Mouse (Mus musculus) brain, embryonic 14.5 days (tissue): ENCODE measurements around the gene Atp11b. TPM values are rescaled to one million over a fixed set of nuclear protein-coding genes. Genes with fewer than 3 reads are reported as not detected.

Experiments used
- DNase-seq: peaks from one replicate; pipeline ENCODE4 v3.0.0-alpha.2; 2011; ENCODE audit warnings: low read depth
- CTCF ChIP-seq: fragments of 200-500 bp; IDR thresholded peaks from 2 replicates; pipeline ENCODE4 v1.5.1; 2012; ENCODE audit warnings: inconsistent platforms, mild to moderate bottlenecking, moderate library complexity, borderline replicate concordance; ENCODE audit not compliant: insufficient read depth, insufficient read length; ENCODE audit errors: extremely low read depth
- POLR2A ChIP-seq: fragments of 200-500 bp; IDR thresholded peaks from 2 replicates; pipeline ENCODE4 v1.6.1; 2012; ENCODE audit warnings: mild to moderate bottlenecking, inconsistent platforms, borderline replicate concordance; ENCODE audit not compliant: poor library complexity, insufficient read depth, insufficient read length, severe bottlenecking; ENCODE audit errors: extremely low read depth
- polyA plus RNA-seq: library from polyadenylated mRNA; depleted of rRNA; stranded (reverse); fragments of >200 nt; gene quantifications from 2 replicates; pipeline ENCODE4 v1.2.3, GENCODE M21; 2012; rRNA removed

Gene Atp11b
- polyA plus RNA-seq: 68.0 and 69.7 TPM in 2 replicates

DNA sequence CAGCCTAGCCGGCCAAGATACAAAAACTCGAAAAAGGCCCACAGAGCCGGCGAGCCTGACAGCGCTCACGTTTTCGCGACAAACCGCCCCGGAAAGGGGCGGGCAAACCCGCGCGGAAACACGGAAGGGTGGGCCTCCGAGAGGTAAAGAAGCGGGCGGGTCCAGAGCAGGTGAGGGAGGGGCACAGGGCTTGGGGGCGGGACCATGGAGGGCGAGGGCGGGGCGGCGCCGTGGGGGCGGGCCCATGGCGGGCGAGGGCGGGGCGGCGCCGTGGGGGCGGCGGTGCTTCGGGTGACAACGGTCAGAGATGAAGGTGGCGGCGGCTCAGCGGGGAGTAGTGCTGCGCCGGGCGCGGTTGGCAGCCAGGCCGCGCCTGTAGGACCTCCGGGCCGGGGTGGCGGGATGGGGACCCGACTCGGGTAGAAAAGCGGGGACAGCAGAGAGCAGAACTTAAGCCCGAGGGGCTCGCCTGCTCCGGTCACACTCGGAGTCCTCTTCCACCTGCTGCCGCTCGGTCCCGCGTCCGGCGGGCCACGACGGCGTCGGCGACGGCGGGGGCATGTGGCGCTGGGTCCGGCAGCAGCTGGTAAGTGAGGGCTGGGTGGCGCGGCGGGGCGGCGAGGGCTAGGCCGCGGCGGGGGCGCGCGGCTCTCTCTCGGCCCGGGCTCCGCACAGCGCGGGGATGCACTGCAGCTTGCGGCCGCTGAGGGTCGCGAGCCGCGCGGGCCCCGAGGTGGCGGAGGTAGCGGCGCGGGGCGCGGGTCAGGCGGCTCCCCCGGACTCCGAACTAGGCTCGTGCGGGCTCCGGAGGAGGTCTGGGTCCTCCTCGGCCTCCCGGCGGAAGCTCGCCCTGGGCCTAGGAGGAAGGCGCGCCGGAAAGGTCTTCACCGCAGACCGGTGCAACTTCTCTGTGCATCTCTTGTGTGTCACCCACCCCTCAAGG lies at the start of gene Atp11b:
Gene Atp11b, plus strand, starts transcription at position 282 of the 943 bp plus-strand sequence.
- TF ChIP-seq CTCF (peak; percentile 31; the same call in 1 of the 2 replicates), POLR2A (peak; percentile 75; the same call in 1 of the 2 replicates)
- peak; percentile 87 for DNase-seq

GRCm38 (mm10) chr3:35704328-35704613 lies 49.6 kb upstream of the Atp11b start:
- no peak for DNase-seq
- TF ChIP-seq CTCF (no peak), POLR2A (no peak)

- no peak for DNase-seq
- TF ChIP-seq CTCF (no peak), POLR2A (no peak)
Observed at GRCm38 (mm10) chr3:35719531-35720205, 34.2 kb upstream of the Atp11b start.

DNA sequence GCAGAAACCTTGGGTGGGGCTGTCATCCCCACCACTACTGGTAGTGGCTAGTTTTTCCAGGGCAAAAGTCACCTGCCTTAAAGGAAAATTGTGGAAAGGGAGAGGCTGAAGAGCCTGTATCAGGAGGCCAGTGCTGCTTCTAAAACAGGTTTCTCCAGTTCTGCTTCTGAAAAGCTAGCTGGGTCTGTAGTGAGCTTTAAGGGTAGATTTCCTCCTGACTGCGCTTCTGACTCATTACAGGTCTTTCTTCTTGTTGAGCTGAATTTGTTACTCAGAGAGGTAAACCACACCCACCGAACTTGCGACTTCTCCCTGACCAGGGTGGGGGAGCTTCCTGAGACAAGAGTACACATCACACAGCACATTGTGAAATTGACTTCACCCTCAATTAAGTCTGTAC lies 33.1 kb upstream of the Atp11b start:
- no peak for TF ChIP-seq CTCF
- no peak for TF ChIP-seq POLR2A
- DNase-seq: no peak

GRCm38 (mm10) chr3:35721818-35722446 lies 32.0 kb upstream of the Atp11b start:
- no peak for DNase-seq

DNA sequence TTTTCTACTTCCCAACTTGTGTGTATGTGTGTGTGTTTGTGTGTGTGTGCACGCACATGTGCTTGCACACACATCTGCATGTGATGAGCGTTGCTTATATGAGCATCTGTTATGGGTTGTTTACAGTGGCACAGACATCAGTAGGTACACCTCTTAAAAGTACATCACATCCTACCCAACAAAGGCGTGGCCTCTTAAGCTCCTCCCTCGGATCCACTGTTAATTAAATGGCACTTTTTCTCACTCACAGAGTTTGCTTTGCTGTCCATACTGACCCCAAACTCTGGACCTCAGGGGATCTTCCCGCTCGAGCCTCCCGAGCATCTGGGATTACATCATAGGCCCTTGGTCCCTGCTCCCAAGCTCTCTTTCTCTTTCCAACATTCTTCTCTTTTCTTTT lies 31.1 kb upstream of the Atp11b start:
- DNase-seq: no peak
- TF ChIP-seq POLR2A (no peak), CTCF (no peak)

More at GRCm38 (mm10) chr3:35721818-35722446, 32.0 kb upstream of the Atp11b start:
- TF ChIP-seq CTCF: no peak
- no peak for TF ChIP-seq POLR2A

DNA sequence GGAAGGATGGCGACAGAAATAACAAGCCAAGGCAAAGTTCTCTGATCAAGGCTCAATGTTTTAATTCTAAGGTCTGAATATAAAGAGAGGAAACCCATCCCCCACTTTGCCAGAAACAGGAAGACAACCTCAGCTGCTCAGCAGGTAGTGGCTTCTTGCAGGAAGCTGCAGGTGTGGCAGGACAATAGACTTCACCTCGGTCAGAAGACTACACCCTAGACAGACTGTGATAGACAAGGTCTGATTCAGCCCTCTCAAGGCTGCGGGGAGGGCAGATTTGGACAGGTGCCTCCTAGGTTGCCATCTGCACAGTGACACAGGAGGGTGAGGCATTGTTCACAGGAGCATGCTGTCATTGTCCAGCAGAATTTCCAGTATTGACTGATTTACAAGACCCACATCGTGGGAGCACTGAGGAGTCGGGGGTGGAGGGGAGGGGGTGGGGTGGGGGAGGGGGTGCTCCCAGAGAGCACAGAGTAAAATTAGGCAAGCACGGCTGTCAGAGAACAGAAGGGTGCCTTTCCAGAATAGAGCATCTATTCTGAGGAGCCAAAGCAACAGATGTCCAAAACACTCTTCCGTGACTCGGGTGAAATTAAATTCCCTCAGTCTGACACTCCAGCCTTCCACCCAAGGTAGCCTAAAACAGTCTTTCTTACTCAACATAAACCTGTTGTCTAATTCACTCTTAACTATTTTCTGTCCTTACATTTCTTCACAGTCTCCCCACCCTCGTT lies 30.2 kb upstream of the Atp11b start:
- TF ChIP-seq CTCF: no peak
- no peak for TF ChIP-seq POLR2A
- DNase-seq: no peak

DNA sequence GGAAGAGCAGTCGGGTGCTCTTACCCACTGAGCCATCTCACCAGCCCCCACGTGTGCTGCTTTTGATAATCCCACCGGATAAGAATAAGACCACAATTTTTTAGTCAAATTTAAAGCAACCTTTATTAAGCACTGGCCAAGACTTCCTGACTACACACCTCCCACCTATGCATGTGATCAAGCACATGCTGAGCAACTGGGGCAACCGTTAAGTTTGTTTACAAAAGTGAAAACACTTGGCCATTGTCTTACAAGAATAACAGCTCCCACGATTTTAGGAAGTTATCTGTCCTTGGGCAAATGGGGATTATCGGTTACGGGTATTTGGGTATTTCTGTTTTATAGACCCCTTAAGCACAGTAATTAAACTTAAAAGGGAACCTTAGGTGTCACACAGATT lies 28.8 kb upstream of the Atp11b start:
- no peak for TF ChIP-seq POLR2A
- no peak for TF ChIP-seq CTCF
- DNase-seq: no peak

DNA sequence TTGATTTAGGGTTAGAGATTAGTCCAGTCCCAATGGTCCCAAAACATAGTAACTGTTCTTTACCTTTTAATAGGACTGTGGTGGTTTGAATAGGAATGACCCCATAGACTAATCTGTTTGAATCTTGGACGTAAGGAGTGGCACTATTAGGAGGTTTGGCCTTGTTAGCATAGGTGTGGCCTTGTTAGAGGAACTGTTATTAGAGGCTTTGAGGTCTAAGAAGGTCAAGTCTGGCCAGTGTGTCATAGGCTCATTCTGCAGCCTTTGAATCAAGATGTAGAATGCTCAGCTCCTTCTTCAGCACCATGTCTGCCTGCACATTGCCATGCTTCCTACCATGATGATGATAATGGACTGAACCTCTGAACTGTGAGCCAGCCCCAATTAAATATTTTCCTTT lies 27.0 kb upstream of the Atp11b start:
- TF ChIP-seq CTCF: no peak
- TF ChIP-seq POLR2A: no peak
- DNase-seq: no peak

GRCm38 (mm10) chr3:35729490-35729889 lies 24.4 kb upstream of the Atp11b start:
- DNase-seq: no peak
- TF ChIP-seq POLR2A (no peak), CTCF (no peak)
